Mouse (Mus musculus) gastrocnemius, postnatal 36 days (tissue): ENCODE measurements around the gene Prkaca. TPM values are rescaled to one million over a fixed set of nuclear protein-coding genes. Genes with fewer than 3 reads are reported as not detected.

Source experiments
- DNase-seq, 2 experiments: peaks; one replicate each; pipeline ENCODE4 v3.0.0; 2022
- intact Hi-C: fragments of 180-260 bp; cut with DNase I; formaldehyde crosslinking; loops from one replicate; pipeline ENCODE4 v1.15.1; 2025
- microRNA-seq, 2 experiments: library from miRNA; unstranded; fragments of <30 nt; microRNA quantifications; one replicate each; pipeline ENCODE4 v1.2.0; 2021
- total RNA-seq, 2 experiments: library from RNA; stranded (reverse); gene quantifications; 2 replicates each; pipeline ENCODE4 v1.2.3; 2021

Prkaca gene
- total RNA-seq, 2 experiments from 2014 or later = 148 to 165 TPM

GRCm38 (mm10) chr8:84024171-84024570 is 51.4 kb downstream of the Prkaca start:
- DNase-seq = peak in 1 of 2 experiments; percentile 54
- intact Hi-C loops = no loop called here

DNA sequence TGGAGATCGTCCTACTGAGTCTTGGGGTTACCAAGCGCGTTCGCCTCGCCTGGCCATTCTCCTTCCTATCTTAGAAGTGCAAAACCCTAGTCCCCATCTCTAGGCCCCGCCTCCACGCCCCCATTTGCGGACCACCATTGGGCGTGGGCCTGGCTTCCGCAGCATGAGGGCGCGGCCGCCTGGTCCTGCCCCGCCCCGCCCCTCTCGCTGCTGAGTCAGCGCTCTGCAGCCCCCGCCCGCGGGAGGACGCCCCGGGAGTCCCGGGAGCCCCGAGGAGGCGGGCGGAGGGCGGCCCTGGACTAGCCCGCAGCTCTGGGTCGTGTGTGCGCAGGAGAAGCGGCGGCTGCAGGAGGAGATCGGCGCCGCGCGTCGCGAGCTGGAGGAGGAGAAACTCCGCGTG is 53.1 kb downstream of the Prkaca start:
- intact Hi-C loops = no loop called here
- DNase-seq = no peak

- intact Hi-C loops = no loop called here
- no peak for DNase-seq
These were observed 54.7 kb downstream of the Prkaca start for GRCm38 (mm10) chr8:84027449-84027848.

DNA sequence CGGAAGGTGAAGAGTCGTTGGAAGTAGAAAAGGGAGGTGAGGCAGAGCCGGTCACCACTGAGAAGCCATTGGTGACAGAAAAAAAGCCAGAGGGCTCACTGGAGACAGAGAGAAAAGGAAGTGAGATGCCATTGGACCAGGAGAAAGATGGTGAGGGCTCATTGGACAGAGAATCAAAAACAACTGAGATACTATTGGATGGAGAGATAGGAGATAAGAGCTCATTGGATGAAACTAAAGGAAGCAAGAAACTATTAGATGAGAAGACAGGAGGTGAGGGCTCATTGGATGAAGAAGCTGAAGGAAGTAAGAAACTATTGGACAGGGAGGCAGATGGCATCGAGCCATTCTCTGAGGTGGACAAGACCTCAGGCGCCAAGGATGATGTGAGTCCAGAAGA is 56.5 kb downstream of the Prkaca start:
- intact Hi-C loops = loop anchor here (2.0 kb wide), 1 partner anchor 22 kb away; no protein-coding TSS in a partner anchor
- DNase-seq = no peak

GRCm38 (mm10) chr8:84032777-84033176 is 60.0 kb downstream of the Prkaca start:
- DNase-seq = no peak

GRCm38 (mm10) chr8:84038015-84038414 is 65.2 kb downstream of the Prkaca start:
- intact Hi-C loops = loop anchor here (2.0 to 5.0 kb wide), 2 partner anchors 173 to 319 kb away; no protein-coding TSS in a partner anchor
- no peak for DNase-seq

More at GRCm38 (mm10) chr8:84032777-84033176, 60.0 kb downstream of the Prkaca start:
- intact Hi-C loops = no loop called here

GRCm38 (mm10) chr8:84039050-84039449 is 66.3 kb downstream of the Prkaca start:
- intact Hi-C loops = loop anchor here (2.0 to 5.0 kb wide), 2 partner anchors 172 to 318 kb away; no protein-coding TSS in a partner anchor

DNA sequence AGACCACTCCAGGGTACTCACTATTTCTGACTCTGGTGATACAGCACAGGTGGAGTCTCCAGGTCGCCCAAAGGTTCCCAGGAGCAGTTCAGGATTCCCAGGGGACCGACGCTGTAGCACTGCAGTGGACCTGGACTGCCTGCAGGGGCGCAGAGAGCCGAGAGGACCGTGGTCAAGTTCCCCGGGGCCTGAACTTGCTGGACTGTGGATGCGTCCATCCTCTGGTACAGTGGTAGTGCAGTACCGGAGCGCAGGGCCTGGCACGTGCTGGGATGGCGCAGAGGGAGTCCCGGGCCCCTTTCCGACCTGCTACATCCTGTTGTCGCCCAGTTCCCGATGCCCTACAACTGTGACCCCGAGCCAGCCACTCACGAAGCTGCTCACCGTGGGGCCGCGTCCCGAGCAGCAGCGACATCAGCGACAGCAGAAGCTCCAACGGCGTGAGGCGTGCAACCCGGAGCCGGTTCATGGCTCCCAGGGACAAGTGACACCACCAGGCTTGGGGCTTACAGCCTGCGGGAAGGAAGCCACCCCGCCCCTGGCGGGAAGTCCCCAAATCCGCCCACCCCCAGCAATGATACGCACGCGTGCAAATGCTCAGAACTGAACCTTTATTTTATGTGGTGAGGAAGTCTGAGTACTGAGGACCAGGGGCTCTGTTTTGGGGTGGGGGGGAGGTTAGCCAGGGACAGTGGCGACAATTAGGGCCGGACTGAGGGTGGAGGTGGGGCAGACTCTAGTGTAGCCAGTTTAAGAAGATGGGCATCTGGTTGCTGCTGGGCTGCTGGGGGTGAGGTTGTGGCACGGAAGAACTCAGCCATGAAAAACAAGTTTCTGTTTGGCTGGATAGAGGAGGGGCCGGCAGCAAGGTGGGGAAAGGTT is 69.5 kb downstream of the Prkaca start, which contains the start of gene Il27ra:
Gene Il27ra, minus strand, starts transcription at position 524 of the 882 bp plus-strand sequence.
- DNase-seq = peak; percentile 60 to 64
- intact Hi-C loops = loop anchor here (5.0 to 10.0 kb wide), 3 partner anchors 140 to 542 kb away; no protein-coding TSS in a partner anchor

More at GRCm38 (mm10) chr8:84039050-84039449, 66.3 kb downstream of the Prkaca start:
- peak; percentile 39 to 51 for DNase-seq

DNA sequence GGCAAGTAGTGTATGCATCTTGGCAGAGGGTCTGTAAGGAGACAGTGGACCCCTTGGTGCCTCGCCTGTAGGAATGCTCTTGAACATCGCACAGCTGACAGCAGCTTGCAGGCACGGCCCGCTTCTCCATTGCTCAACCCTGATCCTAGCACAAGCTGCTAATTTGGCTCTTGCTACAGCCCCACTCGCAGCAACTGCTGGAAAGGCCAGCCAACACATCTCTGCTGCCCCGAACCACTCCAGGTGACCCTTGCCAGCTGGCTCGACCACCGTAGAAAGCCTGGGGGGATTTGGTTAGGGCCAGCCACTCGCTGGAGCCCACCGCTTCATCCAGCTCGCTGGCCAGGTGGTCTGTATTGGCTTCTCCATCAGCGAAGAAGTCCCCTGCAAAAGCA is 70.2 kb downstream of the Prkaca start:
- no peak for DNase-seq
- intact Hi-C loops = loop anchor here (5.0 to 10.0 kb wide), 3 partner anchors 139 to 542 kb away; no protein-coding TSS in a partner anchor

DNA sequence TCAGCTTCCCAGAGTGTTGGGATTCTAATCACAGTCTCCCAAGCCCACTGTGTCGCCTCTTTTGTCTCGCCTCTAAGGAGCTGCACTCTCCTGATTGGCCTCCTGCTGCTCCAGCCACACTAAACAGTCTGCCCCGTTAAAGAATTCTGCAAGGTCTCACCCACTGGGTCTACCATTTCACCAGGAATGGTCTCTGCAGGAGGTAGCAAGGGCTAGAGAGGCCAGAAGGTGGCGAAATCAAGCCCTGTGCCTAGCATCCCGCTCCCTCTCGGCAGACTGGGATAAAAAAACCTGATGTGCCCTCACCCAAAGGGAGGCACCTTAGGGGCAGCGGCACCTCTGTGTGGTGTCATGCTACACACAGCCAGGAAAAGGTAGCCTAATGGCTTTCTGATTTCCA is 71.3 kb downstream of the Prkaca start:
- intact Hi-C loops = loop anchor here (5.0 to 10.0 kb wide), 3 partner anchors 138 to 541 kb away; no protein-coding TSS in a partner anchor
- no peak for DNase-seq

DNA sequence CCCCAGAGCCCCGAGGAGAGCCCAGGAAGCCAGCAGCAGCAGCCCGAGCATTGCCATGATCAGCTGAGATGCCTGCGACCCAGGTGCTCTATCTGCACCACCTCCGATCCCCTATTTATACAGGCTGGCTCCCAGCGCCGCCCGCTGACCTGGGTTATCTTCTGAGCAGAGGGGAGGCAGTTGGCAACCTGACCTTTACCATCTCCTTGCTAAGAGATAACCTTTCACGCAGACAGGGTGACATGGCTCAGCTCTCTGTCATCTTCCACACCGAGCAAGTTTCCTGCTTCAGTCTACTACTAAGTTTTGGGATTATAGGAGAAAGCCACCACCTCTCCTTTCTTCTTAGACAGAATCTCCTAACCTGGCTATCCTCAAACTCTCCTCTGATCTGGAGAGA is 72.1 kb downstream of the Prkaca start, which contains the start of gene Rln3:
Gene Rln3, minus strand, starts transcription at position 101 of the 400 bp plus-strand sequence.
- DNase-seq = no peak
- intact Hi-C loops = loop anchor here (5.0 to 10.0 kb wide), 3 partner anchors 137 to 540 kb away; no protein-coding TSS in a partner anchor

Small RNAs within 50 kb of the gene (microRNA-seq; reads per million reads assigned to microRNA genes)
- gene Gm44330 (0 reads per million in 2 experiments), gene Gm44450 (0 reads per million in 2 experiments), gene Mir1199 (10.4 to 14.1 reads per million in 2 experiments), gene Mir8111 (3.2 to 11.1 reads per million in 2 experiments)

Other genes starting within 250 kb of the Prkaca start
- gene Adgre5, start 231.7 kb upstream of the Prkaca start, total RNA-seq = 10 to 100 TPM; 21.9 to 22.5 TPM
- 10 to 100 TPM; 20.8 to 26.0 TPM for gene Adgrl1, start 72.9 kb upstream of the Prkaca start, total RNA-seq
- gene Gm10644, start 17.8 kb upstream of the Prkaca start, total RNA-seq = under 1 TPM; 0.27 to 0.56 TPM
- gene Asf1b, start 17.5 kb upstream of the Prkaca start, total RNA-seq = under 1 TPM; 0.42 to 0.71 TPM
- gene Samd1, start 24.7 kb downstream of the Prkaca start, total RNA-seq = 10 to 100 TPM; 13.0 TPM
- under 1 TPM in 1 of 2 experiments, not detected in 1; 0.48 TPM for gene 1700067K01Rik, start 28.5 kb downstream of the Prkaca start, total RNA-seq
- 1 to 10 TPM; 2.6 to 5.6 TPM for gene 2210011C24Rik, start 39.2 kb downstream of the Prkaca start, total RNA-seq
- gene Palm3, start 48.5 kb downstream of the Prkaca start, total RNA-seq = under 1 TPM; 0.10 to 0.12 TPM
- under 1 TPM; 0.15 to 0.52 TPM for gene Il27ra, start 69.6 kb downstream of the Prkaca start, total RNA-seq
- gene Rln3, start 72.0 kb downstream of the Prkaca start, total RNA-seq = not detected
- 1 to 10 TPM; 1.6 to 1.7 TPM for gene Gm10643, start 92.1 kb downstream of the Prkaca start, total RNA-seq
- gene Rfx1, start 93.8 kb downstream of the Prkaca start, total RNA-seq = 1 to 10 TPM; 4.7 TPM
- 1 to 10 TPM; 4.8 to 5.1 TPM for gene Dcaf15, start 131.8 kb downstream of the Prkaca start, total RNA-seq
- gene Podnl1, start 153.0 kb downstream of the Prkaca start, total RNA-seq = not detected
- 10 to 100 TPM; 15.7 to 16.1 TPM for gene Cc2d1a, start 174.9 kb downstream of the Prkaca start, total RNA-seq
- gene 4930432K21Rik, start 175.0 kb downstream of the Prkaca start, total RNA-seq = under 1 TPM in 1 of 2 experiments, not detected in 1; 0.28 TPM
- not detected for gene Nanos3, start 212.2 kb downstream of the Prkaca start, total RNA-seq